Mouse (Mus musculus) cerebellum, postnatal 36 days (tissue): ENCODE measurements at regions not wholly inside any gene's neighbourhood (a gene's known extent, or its start where the extent isn't known, plus 50 kb on each side); places are given as distances from the start of the nearest gene placed in this dataset.

Experiments used
- DNase-seq, 2 experiments: peaks; one replicate each; pipeline ENCODE4 v3.0.0; 2021 to 2022; ENCODE audit warnings: mixed read lengths in 2 of 2

GRCm38 (mm10) chr2:172699654-172700053, 150.3 kb downstream of the Tfap2c start:
- no peak for DNase-seq

- DNase-seq = no peak
Observed at GRCm38 (mm10) chr2:172710641-172711040, 161.2 kb downstream of the Tfap2c start.

GRCm38 (mm10) chr2:172726701-172727100, 177.3 kb downstream of the Tfap2c start:
- no peak for DNase-seq

- DNase-seq = no peak
Observed at GRCm38 (mm10) chr2:172727576-172727975, 178.2 kb downstream of the Tfap2c start.

- DNase-seq = peak; percentile 5 to 6
Observed at GRCm38 (mm10) chr2:172728240-172728821, 178.9 kb downstream of the Tfap2c start.

GRCm38 (mm10) chr2:172729151-172729550, 179.8 kb downstream of the Tfap2c start:
- DNase-seq = no peak

- DNase-seq = no peak
Observed at GRCm38 (mm10) chr2:172729741-172730140, 180.3 kb downstream of the Tfap2c start.

GRCm38 (mm10) chr2:172731408-172731807, 182.0 kb downstream of the Tfap2c start:
- DNase-seq = no peak

GRCm38 (mm10) chr2:172732453-172733210, 183.2 kb downstream of the Tfap2c start:
- DNase-seq = no peak

- DNase-seq = no peak
Observed at GRCm38 (mm10) chr2:172733403-172733995, 184.1 kb downstream of the Tfap2c start.

GRCm38 (mm10) chr2:172735621-172736020, 186.2 kb downstream of the Tfap2c start:
- DNase-seq = no peak

GRCm38 (mm10) chr2:172739041-172739491, 189.7 kb downstream of the Tfap2c start:
- DNase-seq = no peak

- DNase-seq = no peak
Observed at GRCm38 (mm10) chr2:172739529-172739928, 190.1 kb downstream of the Tfap2c start.

- no peak for DNase-seq
Observed at GRCm38 (mm10) chr2:172751364-172751763, 188.8 kb downstream of the Bmp7 start.

GRCm38 (mm10) chr2:172755686-172756471, 184.2 kb downstream of the Bmp7 start:
- DNase-seq = no peak

- no peak for DNase-seq
Observed at GRCm38 (mm10) chr2:172756472-172756860, 183.7 kb downstream of the Bmp7 start.

- DNase-seq = peak; percentile 8 to 21
Observed at GRCm38 (mm10) chr2:172758497-172758896, 181.6 kb downstream of the Bmp7 start.

- DNase-seq = no peak
Observed at GRCm38 (mm10) chr2:172765260-172765659, 174.9 kb downstream of the Bmp7 start.

- no peak for DNase-seq
Observed at GRCm38 (mm10) chr2:172766403-172766802, 173.7 kb downstream of the Bmp7 start.

- no peak for DNase-seq
Observed at GRCm38 (mm10) chr2:172768756-172769155, 171.4 kb downstream of the Bmp7 start.

GRCm38 (mm10) chr2:172770061-172770460, 170.1 kb downstream of the Bmp7 start:
- no peak for DNase-seq

GRCm38 (mm10) chr2:172770606-172771005, 169.5 kb downstream of the Bmp7 start:
- DNase-seq = no peak

- DNase-seq = peak; percentile 43 to 49
Observed at GRCm38 (mm10) chr2:172773176-172773575, 166.9 kb downstream of the Bmp7 start.
